Mouse (Mus musculus) G1E (cell line): ENCODE data around the gene Prnd. TPM values are rescaled to one million over a fixed set of nuclear protein-coding genes. Genes with fewer than 3 reads are reported as not detected.

ENCODE experiments used
- ATAC-seq: 2 replicates; pipeline ENCODE4 v1.8.0; 2016; ENCODE audit warnings: mild to moderate bottlenecking; ENCODE audit not compliant: insufficient number of reproducible peaks, poor library complexity, low FRiP score, severe bottlenecking; ENCODE audit errors: extremely low read depth
- DNase-seq: peaks from one replicate; pipeline ENCODE4 v3.0.0; 2012; ENCODE audit warnings: low spot score
- H3K27me3 ChIP-seq: 2 replicates; pipeline ENCODE4 v1.6.1; 2012; ENCODE audit warnings: mild to moderate bottlenecking, low read length, inconsistent platforms; ENCODE audit not compliant: insufficient read depth
- H3K36me3 ChIP-seq: replicated peaks from 2 replicates; pipeline ENCODE3; 2012; ENCODE audit warnings: mild to moderate bottlenecking, inconsistent platforms
- H3K4me1 ChIP-seq: 2 replicates; pipeline ENCODE4 v1.6.1; 2012; ENCODE audit warnings: low read depth, low read length, inconsistent platforms, mixed read lengths; ENCODE audit not compliant: insufficient read depth
- H3K4me3 ChIP-seq: 2 replicates; pipeline ENCODE4 v1.5.1; 2012; ENCODE audit warnings: low read depth, mild to moderate bottlenecking, inconsistent platforms, low read length, moderate library complexity, mixed read lengths
- H3K9me3 ChIP-seq: replicated peaks from 2 replicates; pipeline ENCODE4 v1.6.1; 2012; ENCODE audit warnings: inconsistent platforms
- CTCF ChIP-seq: IDR thresholded peaks from 2 replicates; pipeline ENCODE4 v1.5.1; 2012; ENCODE audit warnings: low read depth, low read length, inconsistent platforms, mixed read lengths
- GATA1 ChIP-seq: IDR thresholded peaks from 2 replicates; pipeline ENCODE4 v1.6.1; 2012; ENCODE audit warnings: borderline replicate concordance, low read length, inconsistent platforms, mixed read lengths
- GATA2 ChIP-seq: IDR thresholded peaks from 2 replicates; pipeline ENCODE4 v1.6.1; 2012; ENCODE audit warnings: low read depth, low read length, inconsistent platforms, borderline replicate concordance
- POLR2AphosphoS5 ChIP-seq: IDR thresholded peaks from 2 replicates; pipeline ENCODE4 v1.6.1; 2012; ENCODE audit warnings: low read depth, low read length, inconsistent platforms; ENCODE audit not compliant: insufficient replicate concordance
- TAL1 ChIP-seq: conservative IDR thresholded peaks from 2 replicates; pipeline ENCODE4 v1.6.1; 2012; ENCODE audit warnings: low read depth, low read length, inconsistent platforms, mixed read lengths
- polyA plus RNA-seq: library from polyadenylated mRNA; stranded (reverse); fragments of >175 nt; gene quantifications from 2 replicates; pipeline ENCODE4 v1.2.3, GENCODE M21; 2012
- total RNA-seq, 2 experiments: library from RNA; stranded (forward) in 1 of 2; stranded (reverse) in 1 of 2; fragments of 200-1000 nt in 1 of 2; fragments of >200 nt in 1 of 2; fragmentation: Nextera tagmentation in 1 of 2; gene quantifications; 2 replicates each; pipeline ENCODE4 v1.2.3; 2014 to 2017

Prnd gene
- total and polyA plus RNA-seq, 3 experiments: 0.05 TPM; not detected in 2

DNA sequence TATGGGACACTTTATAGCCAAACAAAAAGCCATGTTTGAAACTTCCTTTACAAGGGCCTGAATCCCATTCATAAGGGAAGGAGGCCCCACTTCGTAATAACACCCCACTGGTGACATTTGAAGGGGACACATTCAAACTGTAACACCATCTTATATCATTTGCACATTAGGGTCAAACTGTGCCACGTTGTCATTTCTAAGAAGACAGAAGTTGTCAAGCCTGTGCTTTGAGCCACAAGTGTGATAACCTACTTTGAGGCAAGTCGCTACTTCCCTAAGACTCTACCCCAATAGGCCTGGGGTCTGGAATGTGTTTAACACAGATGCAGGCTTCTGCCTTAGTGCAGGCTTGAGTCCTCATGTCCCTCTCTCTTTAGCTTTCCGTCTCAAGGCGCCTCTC is 43.4 kb upstream of the Prnd start:
- TF ChIP-seq GATA1: no peak
- no peak for TF ChIP-seq TAL1
- TF ChIP-seq GATA2: no peak
- TF ChIP-seq CTCF: no peak
- TF ChIP-seq POLR2AphosphoS5: no peak
- Histone ChIP-seq H3K4me1 (peaks cover 76% of the 10 kb centered on the region), H3K9me3 (no peaks in the 10 kb centered on the region), H3K4me3 (no peak overlapping the region), H3K27me3 (no peaks in the 10 kb centered on the region), H3K36me3 (peaks cover 3% of the 10 kb centered on the region)
- ATAC-seq (no peak), DNase-seq (no peak)

GRCm38 (mm10) chr2:131908351-131908861 is 42.3 kb upstream of the Prnd start:
- H3K36me3 ChIP-seq: peaks cover 11% of the 10 kb centered on the region
- no peak for ATAC-seq
- no peak for DNase-seq
- no peaks in the 10 kb centered on the region for H3K27me3 ChIP-seq
- H3K9me3 ChIP-seq: no peaks in the 10 kb centered on the region
- peaks cover 75% of the 10 kb centered on the region for H3K4me1 ChIP-seq
- no peak overlapping the region for H3K4me3 ChIP-seq
- TF ChIP-seq TAL1: no peak
- TF ChIP-seq GATA1: no peak
- no peak for TF ChIP-seq POLR2AphosphoS5
- no peak for TF ChIP-seq GATA2
- no peak for TF ChIP-seq CTCF

GRCm38 (mm10) chr2:131908906-131909305 is 41.8 kb upstream of the Prnd start:
- no peaks in the 10 kb centered on the region for H3K9me3 ChIP-seq
- no peak for DNase-seq
- peaks cover 76% of the 10 kb centered on the region for H3K4me1 ChIP-seq
- peaks cover 16% of the 10 kb centered on the region for H3K36me3 ChIP-seq
- ATAC-seq: no peak
- TF ChIP-seq TAL1: no peak
- TF ChIP-seq POLR2AphosphoS5: no peak
- TF ChIP-seq GATA2: no peak
- H3K27me3 ChIP-seq: no peaks in the 10 kb centered on the region
- H3K4me3 ChIP-seq: no peak overlapping the region; the same call in 1 of the 2 replicates

DNA sequence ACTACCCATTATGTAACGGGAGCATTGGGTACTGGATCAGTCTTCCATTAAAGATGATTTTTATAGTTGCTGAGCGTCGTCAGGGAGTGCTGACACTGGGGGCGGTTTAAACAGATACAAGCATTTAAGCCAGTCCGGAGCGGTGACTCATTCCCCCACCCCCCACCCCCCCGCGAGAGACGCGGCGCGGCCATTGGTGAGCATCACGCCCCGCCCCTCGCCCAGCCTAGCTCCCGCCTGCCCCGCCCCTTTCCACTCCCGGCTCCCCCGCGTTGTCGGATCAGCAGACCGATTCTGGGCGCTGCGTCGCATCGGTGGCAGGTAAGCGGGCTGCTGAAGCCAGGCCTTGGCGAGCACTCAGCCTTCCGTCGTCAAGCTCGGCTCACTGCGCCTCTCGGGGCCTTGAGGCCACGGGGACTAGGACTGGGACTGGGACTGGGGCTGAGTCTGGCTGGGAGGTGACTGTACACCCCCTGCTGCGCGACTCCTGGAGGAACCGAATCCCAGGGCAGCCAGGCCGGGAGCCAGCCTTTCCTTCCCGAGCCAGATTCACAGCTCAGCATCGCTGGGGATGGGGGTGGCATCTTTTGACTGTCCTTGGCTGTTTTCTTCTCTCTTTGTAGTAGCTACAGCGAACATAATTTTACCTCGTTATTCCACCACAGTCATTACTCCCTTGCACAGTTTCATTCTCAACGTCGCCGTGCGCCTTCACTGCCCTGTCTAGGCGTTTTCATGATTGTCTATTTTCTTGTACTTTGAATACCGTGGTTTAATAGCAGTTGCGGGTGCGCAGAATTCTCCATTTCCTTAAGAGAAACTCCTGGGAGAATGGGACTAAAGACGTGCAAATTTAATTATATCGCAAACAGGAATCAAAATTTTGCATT is 40.7 kb upstream of the Prnd start, which contains the start of the genes Prnp and Prn:
Gene Prnp (plus strand): TSS at position 246 of the 890 bp plus-strand sequence.
Gene Prn (plus strand): TSS at position 275 of the 890 bp plus-strand sequence.
- peaks cover 22% of the 10 kb centered on the region for H3K36me3 ChIP-seq
- DNase-seq (peak; percentile 88), ATAC-seq (peak; percentile 42)
- H3K4me3 ChIP-seq: peak within 1 kb of the TSS; percentile 98
- H3K9me3 ChIP-seq: no peaks in the 10 kb centered on the region
- TF ChIP-seq POLR2AphosphoS5: no peak
- no peak for TF ChIP-seq CTCF
- no peak for TF ChIP-seq GATA1
- TF ChIP-seq GATA2: no peak
- no peak for TF ChIP-seq TAL1
- peaks cover 72% of the 10 kb centered on the region for H3K4me1 ChIP-seq
- H3K27me3 ChIP-seq: no peaks in the 10 kb centered on the region

DNA sequence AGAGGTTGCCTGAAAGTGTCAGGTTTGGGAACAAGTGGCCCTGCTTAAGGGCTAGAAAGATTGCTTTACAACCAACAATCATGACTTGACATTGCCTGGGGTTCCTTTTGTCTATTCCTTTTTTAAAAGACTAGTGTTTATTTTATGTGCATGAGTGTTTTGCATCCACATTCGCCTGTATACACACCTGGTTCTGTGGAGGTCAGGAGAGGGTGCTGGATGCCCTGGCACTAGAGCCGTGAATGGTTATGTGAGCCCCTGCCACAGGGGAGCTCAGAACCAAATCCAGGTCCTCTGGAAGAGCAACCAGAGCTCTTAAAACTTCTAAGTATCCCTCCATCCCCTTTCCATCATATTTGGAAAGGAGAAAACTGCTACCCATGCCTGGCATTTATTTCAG is 39.8 kb upstream of the Prnd start:
- no peak for DNase-seq
- H3K4me1 ChIP-seq: peaks cover 68% of the 10 kb centered on the region
- TF ChIP-seq GATA1: no peak
- TF ChIP-seq POLR2AphosphoS5: no peak
- no peak for TF ChIP-seq TAL1
- TF ChIP-seq GATA2: no peak
- TF ChIP-seq CTCF: no peak
- no peaks in the 10 kb centered on the region for H3K9me3 ChIP-seq
- no peak for ATAC-seq
- H3K36me3 ChIP-seq: peaks cover 27% of the 10 kb centered on the region
- no peaks in the 10 kb centered on the region for H3K27me3 ChIP-seq
- peak overlapping the region; percentile 98 for H3K4me3 ChIP-seq

DNA sequence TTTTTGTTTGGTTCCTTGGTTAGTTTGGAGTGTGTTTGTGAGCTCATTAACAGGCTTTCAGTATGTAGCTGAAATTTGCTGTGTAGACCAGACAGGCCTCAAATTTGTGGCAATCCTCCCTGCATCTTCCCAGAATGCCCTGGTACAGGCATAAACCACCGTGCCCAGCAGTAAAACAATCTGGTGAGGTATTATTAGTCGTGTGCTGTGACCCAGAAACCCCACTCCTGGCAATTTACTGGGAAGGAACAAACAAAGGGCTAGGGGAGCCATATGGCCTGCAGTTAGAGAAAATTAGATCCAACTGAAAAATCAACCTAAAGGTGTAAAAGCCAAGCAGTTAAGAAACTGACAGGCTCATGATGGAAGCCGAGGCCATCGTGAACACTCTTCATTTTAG is 39.3 kb upstream of the Prnd start:
- H3K4me1 ChIP-seq: peaks cover 68% of the 10 kb centered on the region
- H3K4me3 ChIP-seq: peak overlapping the region; percentile 98
- ATAC-seq (no peak), DNase-seq (no peak)
- no peaks in the 10 kb centered on the region for H3K27me3 ChIP-seq
- H3K9me3 ChIP-seq: no peaks in the 10 kb centered on the region
- peaks cover 32% of the 10 kb centered on the region for H3K36me3 ChIP-seq
- TF ChIP-seq CTCF: no peak
- no peak for TF ChIP-seq POLR2AphosphoS5
- TF ChIP-seq GATA1: no peak
- TF ChIP-seq GATA2: no peak
- TF ChIP-seq TAL1: no peak
